Mouse (Mus musculus) heart, embryonic 16.5 days (tissue): ENCODE data around the gene Prelid3b. TPM values are rescaled to one million over a fixed set of nuclear protein-coding genes. Genes with fewer than 3 reads are reported as not detected.

Experiments used
- ATAC-seq: fragments of 200-750 bp; cut with Nextera tagmentation; replicated peaks from 2 replicates; pipeline ENCODE4 v1.8.0; 2017; ENCODE audit warnings: moderate number of reproducible peaks; ENCODE audit not compliant: insufficient read depth, low FRiP score; ENCODE audit errors: extremely low read depth
- H3K27ac ChIP-seq: fragments of 300-500 bp; sonication (generic); 2 replicates; pipeline ENCODE4 v1.5.1; 2014; ENCODE audit warnings: mild to moderate bottlenecking, low read length, control low read depth, moderate library complexity
- H3K27me3 ChIP-seq: fragments of 300-500 bp; sonication (generic); 2 replicates; pipeline ENCODE4 v1.6.1; 2014; ENCODE audit warnings: low read length, mixed read lengths; ENCODE audit not compliant: control insufficient read depth, insufficient read depth
- H3K36me3 ChIP-seq: fragments of 300-500 bp; sonication (generic); 2 replicates; pipeline ENCODE4 v1.6.1; 2014; ENCODE audit not compliant: control insufficient read depth, insufficient read depth
- H3K4me1 ChIP-seq: fragments of 300-500 bp; sonication (generic); 2 replicates; pipeline ENCODE4 v1.6.1; 2014; ENCODE audit warnings: low read length, mixed read lengths; ENCODE audit not compliant: control insufficient read depth, insufficient read depth
- H3K4me2 ChIP-seq: fragments of 300-500 bp; sonication (generic); 2 replicates; pipeline ENCODE4 v1.6.1; 2014; ENCODE audit warnings: low read depth, mild to moderate bottlenecking, control low read depth, low read length
- H3K4me3 ChIP-seq: fragments of 300-500 bp; sonication (generic); 2 replicates; pipeline ENCODE4 v1.5.1; 2014; ENCODE audit warnings: mild to moderate bottlenecking, control low read depth, low read length
- H3K9ac ChIP-seq: fragments of 300-500 bp; sonication (generic); 2 replicates; pipeline ENCODE4 v1.6.1; 2014; ENCODE audit warnings: low read length, control low read depth
- H3K9me3 ChIP-seq: fragments of 300-500 bp; sonication (generic); replicated peaks from 2 replicates; pipeline ENCODE4 v1.6.1; 2016; ENCODE audit warnings: low read length; ENCODE audit not compliant: control insufficient read depth
- WGBS: fragments of 180-500 bp; shearing (Covaris S2); extraction: QIAGEN DNeasy Blood & Tissue Kit; methylation state at CpG from one replicate; pipeline ENCODE4 v1.1.7; 2014; 5-methylcytosine and 5-hydroxymethylcytosine counted together
- polyA plus RNA-seq: library from polyadenylated mRNA; unstranded; fragments of >200 nt; fragmentation: Nextera tagmentation; extraction: Ambion mirVana; gene quantifications from 2 replicates; pipeline ENCODE4 v1.2.1, GENCODE M21; 2015

The Prelid3b gene
- polyA plus RNA-seq, 1 experiment from 2014 or later = 162 TPM

- Histone ChIP-seq H3K4me2 (no peak overlapping the region; the same call in 1 of the 2 replicates), H3K4me3 (no peak overlapping the region), H3K27me3 (no peaks in the 10 kb centered on the region), H3K4me1 (no peaks in the 10 kb centered on the region), H3K9me3 (no peaks in the 10 kb centered on the region), H3K27ac (no peak overlapping the region), H3K36me3 (no peaks in the 10 kb centered on the region), H3K9ac (no peak overlapping the region)
- ATAC-seq = no peak
- 45% methylated on average over 5 of the region's 5 CpGs for WGBS
Measured at GRCm38 (mm10) chr2:174502321-174502720, 29.4 kb upstream of the Prelid3b start.

GRCm38 (mm10) chr2:174501517-174501916, 28.6 kb upstream of the Prelid3b start:
- no peak overlapping the region for H3K4me2 ChIP-seq
- no peaks in the 10 kb centered on the region for H3K4me1 ChIP-seq
- no peak overlapping the region for H3K4me3 ChIP-seq
- no peak overlapping the region for H3K9ac ChIP-seq
- no peak overlapping the region for H3K27ac ChIP-seq
- H3K27me3 ChIP-seq = no peaks in the 10 kb centered on the region
- 82% methylated on average over 8 of the region's 8 CpGs for WGBS
- no peak for ATAC-seq
- no peaks in the 10 kb centered on the region; the same call in 1 of the 2 replicates for H3K9me3 ChIP-seq
- no peaks in the 10 kb centered on the region for H3K36me3 ChIP-seq

GRCm38 (mm10) chr2:174500814-174501503, 28.1 kb upstream of the Prelid3b start:
- ATAC-seq = no peak
- no peak overlapping the region for H3K4me3 ChIP-seq
- WGBS = 86% methylated on average over 14 of the region's 14 CpGs

GRCm38 (mm10) chr2:174492858-174493257, 20.0 kb upstream of the Prelid3b start:
- WGBS = 52% methylated on average over 2 of the region's 2 CpGs
- Histone ChIP-seq H3K9me3 (peaks cover 5% of the 10 kb centered on the region), H3K4me1 (no peaks in the 10 kb centered on the region), H3K4me2 (no peak overlapping the region), H3K27ac (no peak overlapping the region), H3K9ac (no peak overlapping the region), H3K4me3 (no peak overlapping the region), H3K36me3 (no peaks in the 10 kb centered on the region), H3K27me3 (no peaks in the 10 kb centered on the region)
- ATAC-seq = no peak

More at GRCm38 (mm10) chr2:174500814-174501503, 28.1 kb upstream of the Prelid3b start:
- Histone ChIP-seq H3K36me3 (no peaks in the 10 kb centered on the region), H3K27me3 (no peaks in the 10 kb centered on the region), H3K4me2 (no peak overlapping the region), H3K27ac (no peak overlapping the region), H3K4me1 (no peaks in the 10 kb centered on the region), H3K9ac (no peak overlapping the region), H3K9me3 (peaks cover 3% of the 10 kb centered on the region)

GRCm38 (mm10) chr2:174487005-174487404, 14.1 kb upstream of the Prelid3b start:
- Histone ChIP-seq H3K27me3 (no peaks in the 10 kb centered on the region), H3K4me3 (no peak overlapping the region), H3K36me3 (no peaks in the 10 kb centered on the region), H3K9ac (no peak overlapping the region), H3K9me3 (no peaks in the 10 kb centered on the region), H3K4me1 (no peaks in the 10 kb centered on the region), H3K4me2 (no peak overlapping the region), H3K27ac (no peak overlapping the region)
- 77% methylated on average over 5 of the region's 5 CpGs for WGBS
- ATAC-seq = no peak

GRCm38 (mm10) chr2:174478746-174479145, 5.9 kb upstream of the Prelid3b start:
- Histone ChIP-seq H3K27ac (no peak overlapping the region), H3K36me3 (no peaks in the 10 kb centered on the region), H3K4me2 (no peak overlapping the region), H3K4me3 (no peak overlapping the region), H3K9me3 (no peaks in the 10 kb centered on the region), H3K27me3 (no peaks in the 10 kb centered on the region), H3K9ac (no peak overlapping the region), H3K4me1 (no peaks in the 10 kb centered on the region)
- WGBS = 73% methylated on average over 5 of the region's 5 CpGs
- ATAC-seq = no peak

GRCm38 (mm10) chr2:174477543-174478319, 4.8 kb upstream of the Prelid3b start:
- no peak overlapping the region for H3K4me3 ChIP-seq
- H3K27ac ChIP-seq = no peak overlapping the region
- no peaks in the 10 kb centered on the region for H3K9me3 ChIP-seq
- no peaks in the 10 kb centered on the region for H3K36me3 ChIP-seq
- no peak overlapping the region for H3K9ac ChIP-seq
- H3K27me3 ChIP-seq = no peaks in the 10 kb centered on the region
- H3K4me2 ChIP-seq = no peak overlapping the region
- no peak for ATAC-seq
- 63% methylated on average over 3 of the region's 3 CpGs for WGBS
- no peaks in the 10 kb centered on the region for H3K4me1 ChIP-seq

- peak overlapping the region; percentile 73 for H3K4me2 ChIP-seq
- H3K9me3 ChIP-seq = no peaks in the 10 kb centered on the region
- H3K27ac ChIP-seq = peak overlapping the region; percentile 60
- no peaks in the 10 kb centered on the region for H3K27me3 ChIP-seq
- H3K9ac ChIP-seq = peak overlapping the region; percentile 74
- H3K4me3 ChIP-seq = peak overlapping the region; percentile 89
- WGBS = 70% methylated on average over 5 of the region's 5 CpGs
- H3K4me1 ChIP-seq = peaks cover 28% of the 10 kb centered on the region
- ATAC-seq = no peak
- H3K36me3 ChIP-seq = peaks cover 22% of the 10 kb centered on the region
Measured at GRCm38 (mm10) chr2:174473550-174473927, 658 bp upstream of the Prelid3b start.

- Histone ChIP-seq H3K36me3 (peaks cover 29% of the 10 kb centered on the region), H3K4me2 (peak overlapping the region; percentile 91), H3K4me1 (peaks cover 28% of the 10 kb centered on the region), H3K4me3 (peak overlapping the region; percentile 89), H3K27ac (peak overlapping the region; percentile 78), H3K9me3 (no peaks in the 10 kb centered on the region), H3K9ac (peak overlapping the region; percentile 90), H3K27me3 (no peaks in the 10 kb centered on the region)
- ATAC-seq = peak; percentile 19; the same call in 1 of the 2 replicates
- WGBS = 6% methylated on average over 30 of the region's 30 CpGs
Measured at GRCm38 (mm10) chr2:174472407-174472806, 474 bp downstream of the Prelid3b start.
